Mouse (Mus musculus) embryonic facial prominence, embryonic 12.5 days (tissue): ENCODE data around the gene B230217C12Rik. TPM values are rescaled to one million over a fixed set of nuclear protein-coding genes. Genes with fewer than 3 reads are reported as not detected.

Experiments used
- ATAC-seq: fragments of 200-750 bp; cut with Nextera tagmentation; 2 replicates; pipeline ENCODE4 v1.8.0; 2017; ENCODE audit not compliant: insufficient number of reproducible peaks, insufficient read depth, low FRiP score, low TSS enrichment
- H3K27ac ChIP-seq: fragments of 300-500 bp; sonication (generic); 2 replicates; pipeline ENCODE4 v1.5.1; 2016; ENCODE audit warnings: mild to moderate bottlenecking
- H3K27me3 ChIP-seq: fragments of 300-500 bp; sonication (generic); 2 replicates; pipeline ENCODE4 v1.6.1; 2016; ENCODE audit warnings: mild to moderate bottlenecking, moderate library complexity
- H3K36me3 ChIP-seq: fragments of 300-500 bp; sonication (generic); 2 replicates; pipeline ENCODE4 v1.6.1; 2016; ENCODE audit warnings: mild to moderate bottlenecking
- H3K4me1 ChIP-seq: fragments of 300-500 bp; sonication (generic); 2 replicates; pipeline ENCODE4 v1.6.1; 2016
- H3K4me2 ChIP-seq: fragments of 300-500 bp; sonication (generic); replicated peaks from 2 replicates; pipeline ENCODE4 v1.6.1; 2016; ENCODE audit warnings: mild to moderate bottlenecking, moderate library complexity
- H3K4me3 ChIP-seq: fragments of 300-500 bp; sonication (generic); 2 replicates; pipeline ENCODE4 v1.5.1; 2016; ENCODE audit warnings: mild to moderate bottlenecking
- H3K9ac ChIP-seq: fragments of 300-500 bp; sonication (generic); 2 replicates; pipeline ENCODE4 v1.6.1; 2016; ENCODE audit warnings: mild to moderate bottlenecking, moderate library complexity
- H3K9me3 ChIP-seq: fragments of 300-500 bp; sonication (generic); 2 replicates; pipeline ENCODE4 v1.6.1; 2016; ENCODE audit warnings: mild to moderate bottlenecking, moderate library complexity
- WGBS: fragments of 180-500 bp; shearing (Covaris S2); methylation state at CpG from one replicate; pipeline ENCODE4 v1.1.7; 2016; 5-methylcytosine and 5-hydroxymethylcytosine counted together
- polyA plus RNA-seq: library from polyadenylated mRNA; unstranded; fragments of >200 nt; fragmentation: Nextera tagmentation; extraction: Ambion mirVana; gene quantifications from 2 replicates; pipeline ENCODE4 v1.2.1, GENCODE M21; 2016

The B230217C12Rik gene
- polyA plus RNA-seq, 1 experiment from 2014 or later: 11.3 TPM

DNA sequence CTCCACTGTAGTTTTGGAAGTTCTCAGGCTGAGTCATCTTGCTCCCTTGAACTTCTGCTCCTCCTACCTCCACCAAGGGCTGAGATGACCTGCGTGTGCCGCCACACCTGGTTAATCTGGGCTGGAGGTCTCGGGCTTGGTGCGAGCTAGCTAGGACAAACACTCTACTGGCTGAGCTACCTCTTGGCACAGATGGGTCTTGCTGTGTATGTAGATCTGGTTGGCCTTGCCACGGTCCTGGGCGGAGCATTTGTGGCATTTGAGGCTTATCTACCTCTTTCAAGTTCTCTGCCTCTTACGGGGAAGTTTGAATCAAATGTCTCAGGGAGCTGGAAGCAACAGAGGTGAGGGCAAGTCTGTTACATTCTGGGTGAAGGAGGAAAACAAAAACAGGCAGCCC, 30.2 kb upstream of the B230217C12Rik start:
- Histone ChIP-seq H3K4me2 (no peak overlapping the region), H3K4me3 (no peak overlapping the region), H3K36me3 (peaks cover 43% of the 10 kb centered on the region), H3K4me1 (peaks cover 94% of the 10 kb centered on the region), H3K27me3 (no peaks in the 10 kb centered on the region), H3K27ac (peak overlapping the region; percentile 8; the same call in 1 of the 2 replicates), H3K9me3 (no peaks in the 10 kb centered on the region), H3K9ac (no peak overlapping the region)
- WGBS: 65% methylated on average over 7 of the region's 7 CpGs
- ATAC-seq: no peak

DNA sequence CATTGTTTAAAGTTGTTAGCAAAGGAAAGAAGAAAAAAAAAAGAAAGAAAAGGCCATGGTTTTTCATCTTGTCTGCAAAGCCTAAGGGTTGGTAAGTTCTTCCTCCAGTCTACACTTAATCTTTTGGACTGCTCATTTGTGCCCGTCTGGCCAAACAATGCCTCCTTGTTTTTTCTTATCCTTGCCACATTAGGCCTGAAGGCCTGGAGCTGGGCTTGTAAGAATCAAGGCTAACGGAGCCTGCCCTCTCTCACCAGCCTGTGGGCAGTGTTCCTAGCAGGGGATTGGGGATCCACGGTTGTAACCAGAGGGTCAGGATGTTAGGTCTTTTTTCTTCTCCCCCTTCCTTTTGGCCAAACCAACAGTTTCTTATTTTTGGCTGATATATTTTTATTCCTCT, 29.6 kb upstream of the B230217C12Rik start:
- H3K9ac ChIP-seq: no peak overlapping the region
- H3K27me3 ChIP-seq: no peaks in the 10 kb centered on the region
- peaks cover 49% of the 10 kb centered on the region for H3K36me3 ChIP-seq
- H3K4me3 ChIP-seq: no peak overlapping the region
- no peaks in the 10 kb centered on the region for H3K9me3 ChIP-seq
- 19% methylated on average over 3 of the region's 3 CpGs for WGBS
- H3K4me2 ChIP-seq: no peak overlapping the region
- no peak for ATAC-seq
- H3K27ac ChIP-seq: no peak overlapping the region
- peaks cover 94% of the 10 kb centered on the region for H3K4me1 ChIP-seq

DNA sequence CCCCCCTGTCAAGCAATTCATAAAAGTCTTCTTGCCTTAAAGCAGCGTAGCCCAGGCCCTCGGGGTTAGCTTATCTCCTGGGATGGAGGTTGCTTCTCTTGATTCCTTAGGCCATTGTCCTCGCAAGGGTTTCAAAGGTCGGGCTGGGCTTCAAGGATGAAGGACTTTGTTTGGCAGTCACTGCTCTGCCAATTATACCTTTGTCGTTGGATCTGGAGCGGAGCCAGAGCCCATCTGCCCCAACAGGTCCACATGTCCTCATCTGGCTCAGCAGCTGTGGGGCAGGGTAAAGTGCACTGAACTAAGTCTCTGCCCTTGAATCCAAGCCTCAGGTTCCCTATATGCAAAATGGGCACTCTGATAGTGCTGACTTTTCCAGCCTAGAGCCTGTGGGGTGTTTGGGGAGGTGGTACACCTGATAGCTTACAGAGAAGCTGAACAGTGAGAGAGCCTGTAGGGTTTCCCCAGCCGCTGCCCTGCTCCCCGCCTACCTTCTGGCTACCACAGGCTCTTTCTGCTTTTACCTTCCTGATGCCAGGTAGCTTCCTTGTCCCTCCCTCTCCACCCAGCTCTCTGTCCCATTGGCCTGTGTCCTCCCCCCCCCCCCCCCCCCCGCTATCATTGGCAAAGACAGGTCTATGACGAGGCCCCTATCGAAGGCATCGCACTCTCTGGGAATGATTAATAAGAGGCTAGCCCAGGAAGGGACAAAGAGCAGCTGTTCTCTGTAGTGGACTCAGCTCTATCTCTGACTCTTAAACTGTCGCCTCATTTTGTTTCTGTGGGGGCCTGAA, 28.8 kb upstream of the B230217C12Rik start:
- Histone ChIP-seq H3K9ac (peak overlapping the region; percentile 29; the same call in 1 of the 2 replicates), H3K9me3 (no peaks in the 10 kb centered on the region), H3K27me3 (no peaks in the 10 kb centered on the region), H3K4me1 (peaks cover 94% of the 10 kb centered on the region), H3K27ac (peak overlapping the region; percentile 67), H3K4me2 (no peak overlapping the region), H3K36me3 (peaks cover 54% of the 10 kb centered on the region), H3K4me3 (no peak overlapping the region)
- 32% methylated on average over 12 of the region's 13 CpGs for WGBS
- ATAC-seq: no peak

DNA sequence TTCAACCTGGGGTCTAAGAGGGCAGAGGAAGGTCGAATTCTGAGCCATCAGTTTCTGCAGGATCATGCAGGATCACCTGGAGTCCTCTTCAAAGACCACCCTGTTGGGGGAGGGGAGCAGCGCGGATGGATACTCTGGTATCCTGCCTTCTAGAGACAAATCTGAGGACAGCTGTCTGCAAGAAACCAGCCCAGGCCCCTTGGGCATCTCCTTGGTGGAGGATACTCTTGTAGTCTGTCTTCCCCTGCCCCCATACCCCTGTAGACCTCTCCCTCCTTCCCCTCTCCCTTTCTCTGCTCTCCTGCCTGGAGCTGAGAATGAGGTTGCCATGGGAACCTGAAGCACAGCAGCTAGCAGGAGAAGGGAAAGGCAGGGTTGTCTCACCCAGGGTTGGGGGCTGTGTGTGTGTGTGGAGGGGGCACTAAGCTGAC, 28.1 kb upstream of the B230217C12Rik start:
- WGBS: 21% methylated on average over 3 of the region's 3 CpGs
- Histone ChIP-seq H3K4me1 (peaks cover 95% of the 10 kb centered on the region), H3K27me3 (no peaks in the 10 kb centered on the region), H3K9me3 (no peaks in the 10 kb centered on the region), H3K9ac (peak overlapping the region; percentile 29; the same call in 1 of the 2 replicates), H3K4me2 (peak overlapping the region; percentile 16; the same call in 1 of the 2 replicates), H3K4me3 (0 out of 2 replicates have a peak overlapping the region, but pooled peaks have one; percentile 6), H3K27ac (peak overlapping the region; percentile 67), H3K36me3 (peaks cover 51% of the 10 kb centered on the region)
- peak; percentile 37; the same call in 1 of the 2 replicates for ATAC-seq

DNA sequence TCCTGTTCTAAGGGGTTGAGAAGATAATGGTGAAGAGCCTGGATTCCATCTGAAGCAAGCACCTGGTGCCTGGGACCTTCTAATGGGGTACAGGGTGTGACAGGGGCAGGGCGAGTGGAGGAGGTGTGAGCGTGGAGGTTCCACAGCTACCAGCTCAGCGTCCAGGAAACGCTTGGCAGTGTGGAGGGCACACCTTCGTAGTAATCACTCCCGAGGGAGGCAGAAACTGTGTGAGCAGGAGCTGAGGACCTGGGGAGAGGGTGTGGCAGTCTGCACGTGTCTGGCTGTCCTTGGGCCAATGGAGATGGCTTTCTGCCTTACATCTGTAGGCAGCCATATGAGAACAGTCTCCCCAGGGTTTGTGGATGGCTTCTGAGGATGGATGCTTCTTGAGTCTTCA, 27.5 kb upstream of the B230217C12Rik start:
- Histone ChIP-seq H3K4me3 (no peak overlapping the region), H3K9ac (no peak overlapping the region), H3K4me2 (no peak overlapping the region), H3K27ac (peak overlapping the region; percentile 67; the same call in 1 of the 2 replicates), H3K36me3 (peaks cover 49% of the 10 kb centered on the region), H3K9me3 (no peaks in the 10 kb centered on the region), H3K27me3 (no peaks in the 10 kb centered on the region), H3K4me1 (peaks cover 93% of the 10 kb centered on the region)
- WGBS: 53% methylated on average over 7 of the region's 7 CpGs
- no peak for ATAC-seq

DNA sequence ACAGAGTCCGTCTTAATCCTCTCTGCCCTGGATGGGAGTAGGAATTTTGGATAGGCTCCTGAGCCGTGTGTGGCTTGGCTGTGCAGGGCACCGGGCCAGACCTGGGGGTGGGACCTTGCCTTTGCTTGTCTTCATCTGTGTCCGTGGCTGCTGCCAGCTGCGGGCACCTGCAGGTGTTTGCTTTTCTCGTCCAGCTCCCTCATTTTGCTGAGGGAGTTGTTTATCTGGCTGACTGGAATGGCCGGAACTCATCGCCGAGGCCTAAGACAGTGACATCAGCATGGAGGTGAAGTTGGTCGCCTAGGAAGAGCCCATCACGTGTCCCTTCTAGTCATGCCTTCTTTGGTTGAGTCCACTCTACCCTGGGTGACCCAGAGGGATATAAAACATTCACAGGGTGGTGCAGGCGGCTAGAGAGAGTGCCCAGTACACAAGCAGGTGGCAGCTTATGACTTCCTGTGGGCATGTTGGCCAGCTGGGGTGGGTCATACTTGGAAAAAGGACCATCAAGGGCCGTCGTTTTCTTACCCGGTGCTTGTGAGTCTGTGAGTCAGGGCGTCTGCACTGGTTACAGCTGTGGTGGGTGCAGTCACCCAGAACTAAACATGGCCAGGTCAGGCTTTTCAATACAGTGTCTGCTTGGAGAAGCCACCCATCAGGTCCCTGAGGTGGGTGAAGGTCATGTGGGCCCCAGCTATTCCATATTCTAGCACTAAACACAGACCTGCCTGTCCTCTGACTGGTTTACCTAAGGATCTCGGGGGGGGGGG, 26.6 kb upstream of the B230217C12Rik start:
- no peak overlapping the region for H3K4me2 ChIP-seq
- 87% methylated on average over 17 of the region's 17 CpGs for WGBS
- H3K27me3 ChIP-seq: no peaks in the 10 kb centered on the region
- no peak overlapping the region for H3K4me3 ChIP-seq
- peaks cover 46% of the 10 kb centered on the region for H3K36me3 ChIP-seq
- H3K9me3 ChIP-seq: no peaks in the 10 kb centered on the region
- no peak for ATAC-seq
- H3K9ac ChIP-seq: no peak overlapping the region
- H3K27ac ChIP-seq: no peak overlapping the region
- H3K4me1 ChIP-seq: peaks cover 93% of the 10 kb centered on the region

DNA sequence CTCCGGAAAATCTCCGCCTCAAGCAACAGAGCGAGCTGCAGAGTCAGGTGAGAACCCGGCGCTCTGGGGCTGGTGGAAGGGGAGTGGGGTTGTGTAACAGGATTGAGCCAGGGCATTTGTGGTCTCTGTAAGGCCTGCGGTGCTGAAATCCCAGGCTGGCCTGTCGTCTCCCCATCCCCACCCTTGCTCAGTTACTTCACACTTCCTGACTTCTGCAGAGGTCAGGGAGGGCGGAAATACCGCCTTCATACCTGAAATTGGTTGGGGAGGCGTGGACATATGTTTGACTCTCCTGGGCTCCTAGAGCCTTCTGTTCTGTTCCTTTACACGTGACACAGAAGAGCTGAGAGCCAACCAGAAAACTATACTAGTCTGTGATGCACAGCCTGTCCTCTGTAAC, 24.8 kb upstream of the B230217C12Rik start:
- Histone ChIP-seq H3K36me3 (peaks cover 54% of the 10 kb centered on the region), H3K27ac (peak overlapping the region; percentile 46), H3K9ac (no peak overlapping the region), H3K4me3 (no peak overlapping the region), H3K4me2 (no peak overlapping the region), H3K27me3 (no peaks in the 10 kb centered on the region), H3K4me1 (peaks cover 81% of the 10 kb centered on the region), H3K9me3 (no peaks in the 10 kb centered on the region)
- ATAC-seq: no peak
- 60% methylated on average over 11 of the region's 11 CpGs for WGBS

DNA sequence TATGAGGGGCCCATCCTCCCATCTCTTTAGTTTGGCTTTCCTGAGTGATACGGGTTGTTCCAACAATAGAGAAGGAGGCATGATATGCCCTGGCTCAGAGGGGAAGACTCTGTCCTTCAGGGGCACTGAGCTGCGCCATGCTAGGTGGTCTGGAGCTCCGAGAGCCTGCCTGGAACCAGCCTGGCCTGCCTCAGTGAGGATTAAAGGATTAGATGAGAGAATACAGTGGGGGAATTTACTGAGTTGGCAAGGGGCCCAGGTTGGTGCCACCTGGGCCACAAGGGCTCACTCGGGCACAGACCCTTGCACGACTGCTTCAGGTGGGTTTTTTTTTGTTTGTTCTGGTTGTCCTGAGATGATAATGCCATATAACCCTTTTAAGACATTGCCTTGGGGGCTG, 24.4 kb upstream of the B230217C12Rik start:
- Histone ChIP-seq H3K9me3 (no peaks in the 10 kb centered on the region), H3K27me3 (no peaks in the 10 kb centered on the region), H3K36me3 (peaks cover 57% of the 10 kb centered on the region), H3K4me3 (no peak overlapping the region), H3K9ac (no peak overlapping the region), H3K4me1 (peaks cover 77% of the 10 kb centered on the region), H3K27ac (peak overlapping the region; percentile 46; the same call in 1 of the 2 replicates), H3K4me2 (no peak overlapping the region)
- 58% methylated on average over 5 of the region's 5 CpGs for WGBS
- no peak for ATAC-seq

DNA sequence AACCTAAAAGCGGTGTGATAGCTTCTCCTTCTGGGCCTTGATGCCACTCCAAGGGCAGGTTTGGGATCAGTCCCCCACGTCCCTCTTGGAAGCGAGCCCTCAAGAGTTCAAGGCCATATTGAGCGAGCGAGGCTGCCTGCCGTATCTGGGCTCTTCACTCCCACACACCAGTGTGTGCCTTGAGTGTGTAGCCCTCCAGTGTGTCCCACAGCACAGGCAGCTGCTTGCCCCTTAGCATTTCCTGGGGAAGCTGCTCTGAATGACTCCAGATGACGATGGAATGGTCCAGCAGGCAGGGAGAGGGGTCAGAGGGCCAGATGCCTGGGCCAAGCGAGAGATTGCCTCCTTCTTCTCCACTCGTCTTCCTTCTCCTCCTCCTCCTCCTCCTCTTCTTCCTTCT, 23.7 kb upstream of the B230217C12Rik start:
- WGBS: 28% methylated on average over 9 of the region's 9 CpGs
- Histone ChIP-seq H3K4me3 (no peak overlapping the region), H3K36me3 (peaks cover 61% of the 10 kb centered on the region), H3K9me3 (no peaks in the 10 kb centered on the region), H3K27me3 (no peaks in the 10 kb centered on the region), H3K4me2 (0 out of 2 replicates have a peak overlapping the region, but pooled peaks have one; percentile 22), H3K9ac (no peak overlapping the region), H3K27ac (peak overlapping the region; percentile 46), H3K4me1 (peaks cover 70% of the 10 kb centered on the region)
- no peak for ATAC-seq

DNA sequence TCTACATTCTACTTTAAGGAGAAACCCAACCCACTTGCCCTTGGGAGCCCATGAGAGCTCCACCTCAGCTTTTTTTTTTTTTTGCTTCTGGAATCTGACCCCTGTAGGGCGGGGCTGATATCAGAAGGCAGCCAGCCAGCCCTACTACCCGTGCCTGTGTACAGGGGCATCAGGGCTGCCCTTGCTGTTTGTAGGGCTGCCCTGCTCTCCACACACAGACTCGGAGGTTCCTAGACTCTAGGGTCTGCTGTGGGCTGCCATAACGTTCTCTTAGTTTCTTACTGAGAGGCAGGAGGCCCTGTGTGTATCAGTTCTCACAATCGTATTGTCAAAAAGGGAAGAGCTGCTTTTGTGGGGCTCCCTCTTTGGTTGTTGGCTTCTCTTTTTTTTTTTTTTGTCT, 23.2 kb upstream of the B230217C12Rik start:
- Histone ChIP-seq H3K27ac (0 out of 2 replicates have a peak overlapping the region, but pooled peaks have one; percentile 74), H3K4me1 (peaks cover 65% of the 10 kb centered on the region), H3K4me3 (no peak overlapping the region), H3K9ac (no peak overlapping the region), H3K27me3 (no peaks in the 10 kb centered on the region), H3K9me3 (no peaks in the 10 kb centered on the region), H3K36me3 (peaks cover 61% of the 10 kb centered on the region), H3K4me2 (0 out of 2 replicates have a peak overlapping the region, but pooled peaks have one; percentile 22)
- WGBS: 16% methylated on average over 5 of the region's 5 CpGs
- ATAC-seq: no peak

DNA sequence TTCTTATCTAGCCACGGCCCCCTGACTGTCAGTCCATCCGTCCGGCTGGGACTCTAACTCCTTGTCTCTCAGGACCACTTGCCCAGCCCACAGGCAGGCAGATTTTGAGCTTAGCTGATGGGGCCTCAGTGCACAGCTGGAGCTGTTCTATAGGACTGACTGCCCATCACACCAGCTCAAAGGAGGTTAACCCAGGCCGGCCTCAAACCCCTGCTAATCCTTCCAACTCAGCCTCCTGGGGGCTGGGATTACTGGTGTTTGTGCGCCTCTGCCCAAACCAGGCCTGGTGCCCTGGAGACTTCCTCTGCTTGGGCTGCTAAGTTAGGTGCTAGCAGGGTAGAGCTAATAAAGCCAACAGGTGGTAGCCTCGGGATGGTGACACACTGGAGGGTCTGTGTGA, 22.6 kb upstream of the B230217C12Rik start:
- 44% methylated on average over 6 of the region's 6 CpGs for WGBS
- no peak overlapping the region for H3K4me3 ChIP-seq
- no peak overlapping the region for H3K4me2 ChIP-seq
- H3K4me1 ChIP-seq: peaks cover 59% of the 10 kb centered on the region
- no peak for ATAC-seq
- H3K27ac ChIP-seq: peak overlapping the region; percentile 74
- H3K27me3 ChIP-seq: no peaks in the 10 kb centered on the region
- no peaks in the 10 kb centered on the region for H3K9me3 ChIP-seq
- no peak overlapping the region for H3K9ac ChIP-seq
- H3K36me3 ChIP-seq: peaks cover 63% of the 10 kb centered on the region
